Mouse (Mus musculus) heart, adult 11 months (tissue): ENCODE measurements around the gene Lgmn.

ENCODE experiments used
- DNase-seq: peaks from one replicate; pipeline ENCODE4 v3.0.0; 2022

The Lgmn gene

DNA sequence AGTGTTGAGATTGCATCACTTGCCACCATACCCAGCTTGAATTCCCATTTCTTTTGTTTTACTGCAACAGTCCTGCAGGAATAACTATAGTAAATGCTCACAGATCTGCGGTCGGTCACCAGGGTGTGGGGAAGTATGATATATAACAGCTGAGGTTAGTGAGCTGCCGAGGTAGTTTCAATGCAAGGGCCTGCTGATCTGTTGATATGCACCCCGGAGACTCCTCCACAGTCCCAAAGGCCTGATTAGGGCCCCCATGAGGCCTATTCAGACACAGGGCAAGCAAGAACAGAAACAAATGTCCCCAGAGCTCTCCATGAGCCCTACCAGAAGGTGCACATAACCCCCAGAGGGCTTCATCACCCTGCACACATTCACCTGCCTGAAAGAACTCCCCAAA lies 9.4 kb downstream of the Lgmn start:
- peak; percentile 83 for DNase-seq

DNA sequence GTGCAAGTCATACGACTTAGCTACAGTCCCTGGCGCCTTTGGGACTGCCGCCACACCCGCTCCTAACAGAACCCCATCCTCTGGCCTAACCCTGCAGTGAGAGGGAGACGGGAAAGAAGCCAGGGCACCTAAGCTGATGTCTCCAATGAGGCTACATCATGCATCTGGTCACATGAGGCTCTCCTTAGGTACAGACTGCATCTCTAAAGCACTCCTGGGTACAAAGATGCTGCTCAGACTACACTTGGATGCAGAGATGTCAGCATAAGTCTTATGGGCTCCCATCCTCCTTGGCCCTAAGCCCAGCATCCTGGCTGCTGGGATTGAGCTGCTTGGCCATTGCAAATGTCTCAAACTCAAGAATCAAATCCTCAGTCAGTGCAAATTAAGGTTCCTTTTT lies 10.0 kb downstream of the Lgmn start:
- peak; percentile 75 for DNase-seq

DNA sequence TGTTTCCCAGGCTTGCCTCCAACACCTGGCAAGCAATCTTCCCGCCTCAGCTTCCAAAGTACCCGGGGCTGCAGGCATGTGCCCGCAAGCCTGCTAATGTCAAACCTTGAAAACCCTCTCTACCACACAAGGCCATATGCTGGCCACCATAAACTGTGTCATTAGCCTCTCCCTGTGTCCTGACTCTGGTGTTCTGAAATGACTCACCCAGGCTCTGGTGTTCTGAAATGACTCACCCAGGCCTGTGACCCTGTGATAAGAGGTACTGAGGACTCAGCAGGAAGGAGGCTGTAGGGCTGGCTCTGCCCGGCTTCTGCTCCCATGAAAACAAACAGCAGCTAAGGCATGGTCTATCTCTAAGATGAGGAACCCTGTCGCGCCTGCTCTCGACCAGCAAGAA lies 13.3 kb downstream of the Lgmn start:
- peak; percentile 94 for DNase-seq

DNA sequence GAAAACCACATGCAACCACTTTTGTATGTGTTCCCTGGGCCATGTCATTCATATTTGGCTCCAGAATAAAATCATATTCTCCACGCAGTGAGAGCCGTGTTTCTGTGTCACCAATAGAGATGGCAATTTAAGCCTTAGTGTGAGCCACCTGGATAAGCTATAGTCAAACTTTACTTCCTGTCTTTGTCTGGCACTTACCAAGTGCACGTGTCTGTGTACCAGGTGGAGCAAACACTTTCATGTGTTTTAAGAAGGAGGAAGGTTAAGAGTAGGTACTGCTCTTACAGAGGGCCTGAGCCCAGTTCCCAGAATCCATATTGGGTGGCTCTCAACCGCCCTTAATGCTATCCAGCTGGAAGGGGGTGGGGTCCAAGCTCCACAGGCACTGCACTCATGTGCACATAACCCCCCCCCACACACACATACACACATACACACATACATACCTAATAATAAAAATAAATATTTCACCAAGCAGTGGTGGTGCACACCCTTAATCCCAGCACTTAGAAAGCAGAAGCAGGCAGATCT lies 14.5 kb downstream of the Lgmn start:
- DNase-seq, result no peak

DNA sequence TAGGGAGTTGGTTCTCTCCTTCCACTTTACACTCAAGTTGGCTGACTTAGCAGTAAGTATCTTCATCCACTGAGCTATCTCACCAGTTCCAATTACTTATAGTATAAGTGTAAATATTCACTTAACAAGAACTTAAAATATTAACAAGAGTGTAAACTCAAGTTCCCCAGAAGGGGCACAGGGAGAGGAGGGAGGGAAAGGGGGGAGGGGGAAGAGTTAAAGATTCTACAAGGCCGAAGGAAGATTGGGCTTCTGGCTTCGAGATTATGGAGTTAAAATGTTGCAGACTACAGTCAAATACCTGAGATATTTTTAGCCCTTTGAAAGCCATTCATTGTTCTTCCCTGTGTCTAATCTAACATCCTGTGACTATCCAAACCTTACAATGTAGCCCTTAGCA lies 15.2 kb downstream of the Lgmn start:
- no peak for DNase-seq

DNA sequence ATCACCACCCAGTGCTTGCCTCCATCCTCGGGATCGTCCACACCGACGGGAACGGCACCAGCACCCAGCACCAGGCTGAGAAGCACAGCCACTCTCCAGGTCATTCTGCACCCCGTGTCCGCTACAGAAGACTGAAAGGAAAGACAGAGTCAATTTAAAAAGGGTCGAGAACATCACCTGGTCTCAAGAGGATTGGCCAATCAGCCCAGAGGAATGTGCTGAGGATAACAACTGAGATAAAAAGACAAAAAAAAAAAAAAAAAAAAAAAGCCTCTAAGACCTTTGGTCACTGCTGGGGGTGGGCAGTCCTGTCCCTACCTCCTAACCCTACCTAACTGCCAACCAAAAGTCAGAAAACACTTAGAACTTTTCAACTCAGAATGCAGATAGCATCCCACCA lies 16.0 kb downstream of the Lgmn start:
- no peak for DNase-seq

DNA sequence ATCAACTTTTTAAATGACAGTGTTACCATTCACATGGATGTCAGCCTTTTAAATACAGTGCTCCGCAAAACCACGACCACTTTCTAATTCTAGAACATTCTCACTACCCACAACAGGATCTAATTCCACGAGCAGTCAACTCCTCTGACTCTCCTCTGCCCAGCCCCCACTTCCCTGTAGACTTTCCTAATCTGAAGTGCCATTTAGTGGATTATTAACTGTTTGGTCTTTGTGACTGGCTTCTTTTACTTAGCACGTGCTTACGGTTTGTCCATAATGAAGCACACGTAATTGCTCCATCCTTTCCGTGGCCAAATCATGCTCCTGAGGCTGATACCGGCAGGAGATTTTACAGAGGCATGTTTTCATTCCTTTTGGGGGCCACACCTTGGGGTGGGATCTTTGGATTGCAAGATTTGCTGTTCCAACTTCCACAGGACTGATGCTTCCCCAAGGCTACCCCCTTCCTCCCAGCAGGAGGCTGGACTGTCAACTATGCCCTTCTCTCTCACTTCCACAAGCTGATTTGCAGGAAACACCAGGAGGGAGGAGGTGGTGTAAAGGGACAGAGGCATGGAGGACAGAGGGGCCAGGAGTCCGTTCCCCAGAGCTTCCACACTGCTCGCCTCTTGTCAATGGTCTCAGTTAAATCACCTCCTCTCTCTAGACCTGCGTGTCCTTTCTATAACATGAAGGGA lies 16.8 kb downstream of the Lgmn start:
- peak; percentile 82 for DNase-seq

DNA sequence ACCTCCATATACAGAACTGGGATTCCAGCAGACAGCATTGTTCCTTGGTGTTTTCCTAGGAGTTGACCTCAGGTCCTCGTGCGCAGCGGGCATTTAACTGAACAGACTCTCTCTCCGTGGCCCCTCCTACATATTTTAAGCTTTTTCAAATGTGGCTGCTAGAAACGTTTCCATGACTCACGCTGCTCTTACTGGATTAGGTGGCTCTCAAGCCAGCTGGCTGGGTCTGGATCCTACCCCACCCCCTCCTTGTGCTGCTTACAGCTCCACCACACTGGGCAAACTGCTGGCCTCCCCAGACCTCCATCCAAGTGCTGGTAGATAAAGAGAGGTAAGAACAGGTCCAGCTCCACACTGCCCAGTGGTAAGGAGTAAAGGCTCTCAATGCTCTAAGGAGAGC lies 17.5 kb downstream of the Lgmn start:
- DNase-seq, result peak; percentile 99

DNA sequence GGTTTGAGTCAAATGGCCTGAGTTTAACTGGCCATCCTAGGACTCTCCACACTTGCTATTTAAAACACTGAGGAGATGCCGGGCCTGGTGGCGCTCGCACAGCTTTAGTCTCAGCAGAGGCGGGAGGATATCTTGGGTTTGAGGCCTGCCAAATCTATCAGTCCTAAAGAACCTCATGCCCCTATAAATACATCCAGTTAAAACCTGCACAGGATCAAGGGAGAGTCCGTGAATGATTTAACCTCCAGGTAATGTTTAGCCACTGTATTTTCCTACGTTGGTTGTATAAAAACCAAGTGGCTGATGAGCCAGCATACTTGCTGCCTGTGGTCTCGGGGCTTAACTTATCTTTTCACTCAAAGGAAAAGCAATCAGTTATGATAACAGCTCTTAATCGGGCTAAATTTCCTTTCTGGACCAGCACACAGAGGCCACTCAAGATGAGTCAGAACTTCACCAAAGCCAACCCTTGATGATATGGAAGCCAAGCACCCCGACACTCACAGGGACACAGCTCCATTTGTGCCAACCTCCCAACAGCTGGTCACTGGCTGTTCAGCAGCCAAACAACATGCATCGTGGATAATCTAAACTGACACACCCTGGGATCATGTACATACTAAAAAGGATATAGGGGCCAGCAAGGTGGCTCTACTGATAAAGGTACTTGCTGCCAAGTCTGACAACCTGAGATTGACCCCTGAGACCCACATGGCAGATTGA lies 19.3 kb downstream of the Lgmn start:
- peak; percentile 89 for DNase-seq

DNA sequence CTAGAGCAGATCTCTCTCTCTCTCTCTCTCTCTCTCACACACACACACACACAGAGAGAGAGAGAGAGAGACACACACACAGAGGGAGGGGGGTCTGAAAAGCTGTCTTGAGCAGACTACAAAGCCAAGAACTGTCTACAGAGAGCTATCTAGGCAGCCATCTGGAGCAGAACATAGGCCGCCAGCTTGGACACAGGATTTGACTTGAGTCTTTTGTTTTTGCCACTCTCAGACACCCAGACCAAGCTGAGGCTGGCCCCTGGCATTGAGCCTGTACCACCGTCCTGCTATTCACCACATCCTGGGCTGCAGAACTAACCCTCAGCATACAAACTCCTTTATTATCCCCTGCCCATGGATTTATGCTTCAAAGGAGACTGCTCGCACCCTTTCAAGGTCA lies 20.1 kb downstream of the Lgmn start:
- DNase-seq, result peak; percentile 84

DNA sequence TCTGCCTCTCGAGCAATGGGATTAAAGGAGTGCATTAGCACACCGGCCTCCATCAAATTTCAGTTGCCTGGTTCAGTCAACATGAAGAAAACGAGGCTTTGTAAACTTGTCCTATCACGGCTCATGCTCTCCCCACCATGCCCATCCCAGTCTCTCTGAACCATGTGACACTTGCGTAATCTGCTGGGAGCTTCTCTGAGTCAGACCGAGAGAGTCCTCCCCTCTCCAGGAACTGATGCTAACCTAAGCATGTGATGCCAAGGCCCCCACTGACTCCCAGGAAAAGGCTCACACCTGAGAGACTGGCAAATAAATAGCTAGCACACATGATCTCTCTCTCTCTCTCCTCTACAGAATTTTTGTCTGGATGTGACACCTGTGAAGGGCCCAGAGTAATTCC lies 21.9 kb downstream of the Lgmn start:
- DNase-seq, result peak; percentile 92

DNA sequence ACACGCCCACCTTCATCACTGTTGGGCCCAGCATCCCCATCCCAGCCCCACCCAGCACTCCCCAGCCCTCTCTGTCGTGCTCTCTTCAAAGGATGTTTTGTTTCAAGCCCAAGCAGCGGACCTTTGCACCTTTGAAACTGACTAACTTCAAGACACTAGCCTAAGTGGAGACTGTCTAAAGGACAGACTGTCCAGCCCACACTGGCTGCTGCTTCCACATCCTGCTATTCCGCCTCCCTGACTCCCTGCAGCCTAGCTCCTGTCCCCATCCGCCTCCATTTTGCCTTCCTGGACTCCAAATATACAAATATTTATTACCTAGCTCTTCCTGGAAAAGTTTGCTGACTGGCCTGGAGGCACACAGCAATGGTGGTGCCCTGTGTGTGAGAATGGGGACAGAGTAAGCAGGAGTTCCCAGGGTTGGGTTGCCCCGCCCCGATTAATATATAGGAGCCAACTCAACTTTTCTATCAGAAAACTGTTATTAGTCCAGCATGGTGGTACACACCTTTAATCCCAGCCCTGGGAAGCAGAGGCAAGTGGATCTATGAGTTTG lies 22.6 kb downstream of the Lgmn start:
- peak; percentile 90 for DNase-seq

DNA sequence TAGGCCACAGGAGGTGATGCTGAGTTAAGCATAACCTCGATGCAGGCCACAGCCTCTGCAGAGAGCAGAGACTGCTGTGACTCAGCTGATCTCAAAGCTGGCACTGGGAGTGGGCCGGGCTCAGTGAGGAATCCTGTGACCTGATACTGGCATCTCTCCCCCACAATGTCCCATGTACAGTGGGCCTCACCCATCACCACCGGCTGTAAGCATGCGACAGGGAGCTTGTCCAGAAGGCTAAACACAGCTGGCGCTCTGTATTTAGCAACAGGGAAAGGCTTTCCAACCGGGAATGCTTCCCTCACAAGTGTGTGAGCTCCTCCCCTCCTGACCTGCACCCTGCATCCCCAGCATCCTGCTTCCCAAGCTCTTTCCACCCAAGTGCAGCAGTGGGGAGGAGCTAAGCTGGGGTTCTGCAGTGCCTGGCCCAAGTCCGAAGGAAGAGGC lies 23.2 kb downstream of the Lgmn start:
- DNase-seq, result peak; percentile 99

DNA sequence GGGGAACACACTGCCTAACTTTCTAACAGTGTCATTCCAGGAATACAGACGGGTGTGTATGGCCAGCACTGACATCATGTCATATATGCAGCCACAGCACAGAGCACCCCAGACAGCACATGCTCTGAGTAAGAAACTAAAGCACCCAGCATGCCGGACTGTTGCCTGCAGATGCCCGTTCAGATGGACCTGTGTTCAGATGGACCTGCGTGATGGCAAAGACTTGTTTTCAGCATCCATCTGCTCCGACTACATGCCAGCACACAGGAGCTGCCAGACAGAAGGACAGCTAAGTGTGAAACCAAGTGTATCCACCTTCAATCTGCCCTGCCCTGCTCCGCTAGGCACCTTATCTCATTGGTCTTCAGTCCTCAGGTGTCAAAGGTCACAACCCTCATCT lies 24.9 kb downstream of the Lgmn start:
- DNase-seq, result peak; percentile 87

DNA sequence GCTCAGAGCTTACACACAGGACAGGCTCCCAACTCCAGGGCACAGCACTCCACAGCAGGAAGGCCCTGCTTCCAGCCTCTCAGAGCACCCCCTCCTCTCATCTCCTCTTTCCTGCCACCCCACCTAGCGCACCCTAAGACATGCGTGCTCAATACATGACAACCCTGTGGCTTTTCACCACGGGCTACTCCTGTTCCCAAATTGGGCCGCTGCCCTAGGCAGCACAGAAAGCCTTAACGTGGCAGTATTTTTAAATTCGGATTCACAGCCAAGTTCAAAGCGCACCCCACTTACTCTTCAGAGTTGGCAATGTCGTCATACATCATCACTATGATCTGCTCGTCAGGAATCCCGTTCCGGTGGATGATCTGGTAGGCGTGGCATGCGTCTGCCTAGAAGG lies 26.4 kb downstream of the Lgmn start:
- DNase-seq, result peak; percentile 90

DNA sequence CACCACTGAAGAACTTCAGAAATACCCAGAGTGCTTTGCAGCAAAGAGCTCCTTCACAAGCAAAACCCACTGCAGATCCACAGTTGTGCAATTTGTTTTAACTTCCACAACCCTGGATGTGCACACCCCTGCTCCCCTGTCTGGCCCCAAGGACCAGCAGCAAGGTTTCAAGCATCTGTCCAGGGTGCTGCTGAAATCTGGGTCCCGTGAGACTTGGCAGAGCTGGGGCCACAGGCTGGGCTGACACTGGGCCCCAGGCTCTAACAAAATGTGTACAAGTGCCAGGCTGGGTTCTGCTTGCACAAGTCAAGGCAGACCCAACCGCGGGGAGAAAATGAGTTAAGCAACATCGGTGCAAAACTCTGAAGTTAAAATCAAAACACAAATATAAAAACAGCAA lies 41.0 kb downstream of the Lgmn start:
- DNase-seq, result peak; percentile 85

DNA sequence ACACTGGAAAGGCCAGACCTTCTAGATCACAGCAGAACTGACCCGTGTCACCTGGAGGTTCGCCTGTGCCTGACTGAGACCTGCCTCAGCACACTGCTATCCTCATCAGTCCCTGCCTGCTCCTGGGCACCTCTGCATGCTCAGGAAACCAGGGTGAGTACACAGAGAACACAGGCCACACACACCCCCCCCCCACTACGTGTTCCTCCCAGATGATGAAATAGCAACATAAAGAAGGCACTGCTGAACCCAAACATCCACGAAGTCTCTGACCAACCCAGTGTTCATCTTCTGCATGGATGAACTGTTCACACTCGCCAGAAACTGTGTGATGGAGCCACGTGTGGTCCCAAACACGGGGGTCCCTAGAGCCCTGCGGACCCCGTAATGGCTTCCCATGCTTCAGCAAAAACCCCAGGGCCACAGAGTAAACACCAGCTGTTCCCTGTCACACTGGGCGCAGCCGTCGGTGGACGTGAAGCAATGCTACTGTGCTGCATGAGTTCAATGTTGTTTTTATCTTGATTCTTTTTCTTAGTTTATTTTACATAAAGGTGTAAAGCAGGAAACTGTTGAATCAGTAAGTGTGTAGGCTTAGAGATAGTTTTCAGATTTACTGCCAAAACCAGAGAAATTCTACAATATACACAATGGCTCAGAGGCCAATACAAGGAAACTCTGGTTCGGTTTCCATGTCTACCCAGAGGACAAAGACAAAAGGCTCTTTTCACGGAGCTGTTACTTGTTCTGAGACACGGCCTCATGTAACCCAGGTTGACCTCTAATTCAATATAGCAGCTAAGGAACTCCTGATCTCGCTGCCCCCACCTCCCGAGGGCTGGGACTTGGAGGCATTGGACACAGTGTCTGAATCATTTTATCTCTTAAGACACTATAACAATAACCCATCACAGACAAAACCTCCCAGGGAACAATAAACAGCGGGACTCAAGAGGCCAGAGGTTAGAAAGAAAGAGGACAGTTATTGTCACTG lies 43.3 kb downstream of the Lgmn start:
- DNase-seq, result peak; percentile 89

DNA sequence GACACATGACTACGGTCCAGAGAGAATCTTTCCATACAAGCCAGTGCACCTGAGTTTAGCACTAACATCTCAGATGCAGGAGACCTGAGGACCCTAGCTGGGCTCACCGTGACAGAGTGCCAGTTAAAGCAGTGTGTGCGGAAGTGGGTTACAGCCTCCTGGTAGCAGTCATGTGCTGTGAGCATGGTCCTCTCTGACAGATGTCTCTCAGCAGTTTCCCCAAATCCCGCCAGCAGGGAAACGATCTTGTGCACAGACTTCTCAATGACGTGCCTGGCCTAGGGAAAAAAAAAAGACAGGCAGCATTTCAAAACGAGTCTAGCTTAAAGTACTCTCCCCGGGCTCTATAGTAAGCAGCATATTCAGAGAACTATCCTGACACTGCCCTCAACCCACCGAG lies 44.1 kb downstream of the Lgmn start:
- DNase-seq, result peak; percentile 84

DNA sequence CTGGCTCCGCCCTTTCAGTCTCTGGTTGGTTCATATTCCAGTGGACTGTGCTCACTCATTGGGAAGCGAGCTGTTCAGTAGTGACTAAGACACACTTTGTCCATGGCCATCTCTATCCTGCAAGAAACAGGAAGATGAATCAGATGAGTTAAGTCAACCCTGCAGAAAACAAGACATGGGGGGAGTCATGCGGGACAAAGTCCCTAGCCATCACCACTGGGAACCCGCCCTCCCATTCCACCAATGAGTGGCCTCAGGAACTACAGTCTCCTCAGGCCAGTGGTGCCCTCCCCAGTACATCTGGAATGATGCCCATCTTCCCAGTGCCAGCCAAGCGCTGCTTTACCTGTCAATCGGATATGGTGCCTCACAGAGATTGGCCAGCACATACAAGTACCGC lies 45.1 kb downstream of the Lgmn start:
- DNase-seq, result peak; percentile 93

DNA sequence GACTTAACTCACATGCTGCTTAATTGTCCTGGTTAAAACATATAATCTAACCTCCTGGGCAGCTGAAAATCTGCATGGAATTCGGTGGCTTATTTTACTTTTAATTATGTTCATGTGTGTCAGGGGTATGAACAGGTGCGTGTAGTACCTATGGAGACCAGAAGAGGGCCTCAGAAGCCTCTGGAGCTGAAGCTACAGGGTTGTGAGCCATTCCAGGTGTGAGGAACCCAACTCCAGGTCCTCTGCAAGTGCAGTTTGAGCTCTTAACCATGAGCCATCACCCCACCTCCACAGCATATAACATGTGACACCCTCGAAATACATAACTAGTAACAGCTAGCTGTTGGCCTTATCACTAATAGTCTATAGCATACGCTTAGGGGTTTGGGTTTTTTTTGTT lies 47.6 kb downstream of the Lgmn start:
- DNase-seq, result peak; percentile 83

DNA sequence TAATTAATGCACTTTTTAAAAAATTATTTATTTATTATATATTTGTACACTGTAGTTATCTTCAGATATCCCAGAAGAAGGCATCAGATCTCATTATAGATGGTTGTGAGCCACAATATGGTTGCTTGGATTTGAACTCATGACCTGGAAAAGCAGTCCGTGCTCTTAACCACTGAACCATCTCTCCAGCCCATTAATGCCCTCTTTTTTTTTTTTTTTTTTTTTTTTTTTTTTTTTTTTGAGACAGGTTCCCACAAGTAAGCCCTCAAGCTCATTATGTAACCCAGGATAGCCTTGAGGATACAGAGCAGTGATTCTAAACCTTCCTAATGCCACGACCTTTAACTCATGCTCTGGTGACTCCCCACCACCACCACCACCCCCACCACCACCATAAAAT lies 48.5 kb downstream of the Lgmn start:
- DNase-seq, result no peak

DNA sequence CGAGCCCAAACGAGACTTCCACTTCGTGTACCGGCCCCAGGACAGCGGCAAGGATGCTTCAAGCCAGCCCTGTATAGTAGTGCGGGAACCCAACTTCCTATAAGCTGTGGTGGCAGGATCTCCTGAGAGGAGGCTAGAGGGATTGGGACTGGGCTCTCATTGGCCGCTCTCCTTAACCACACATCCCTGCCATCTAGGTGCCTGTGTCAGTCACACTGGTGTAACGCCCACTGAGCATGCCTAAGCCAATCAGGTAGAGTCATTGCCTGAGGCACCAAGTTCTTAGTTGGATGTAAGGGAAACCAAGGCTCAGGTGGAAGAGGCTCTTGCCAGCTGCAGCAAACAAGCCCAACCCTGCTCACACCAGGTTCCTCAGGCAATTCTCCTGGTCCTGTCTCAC lies 49.6 kb downstream of the Lgmn start:
- DNase-seq, result no peak
